In the genomic region with DNA sequence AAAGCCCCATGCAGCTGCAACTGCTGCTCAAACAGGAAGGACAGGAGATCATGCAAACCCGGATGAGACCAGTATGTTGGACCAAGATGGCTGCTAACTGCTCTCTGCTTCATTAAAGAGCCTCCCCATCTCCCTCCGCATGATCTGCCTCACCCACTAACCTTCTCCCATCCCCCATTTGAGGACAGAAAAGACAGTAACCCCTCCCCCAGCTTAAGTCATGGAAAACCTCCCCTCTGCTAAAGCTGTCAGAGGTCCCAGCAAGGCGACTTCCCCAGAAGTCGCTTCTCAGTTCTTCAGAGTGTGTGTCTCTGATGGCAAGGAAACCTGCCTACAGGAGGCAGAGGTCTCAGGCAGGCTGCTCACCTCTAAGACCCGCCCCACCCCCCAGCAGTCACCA, we compare ENCODE assay signal across 14 mouse cellular contexts. TPM values are rescaled to one million over a fixed set of nuclear protein-coding genes. Genes with fewer than 3 reads are reported as not detected.
A peak's percentile ranks its signal among the peaks of the same experiment; 100 is the strongest.
DNase-seq lines count a peak whose midpoint lies in the region; ATAC-seq and TF ChIP-seq lines count a peak whose summit lies in the region.
"Had no signal": no experiment of that assay in that cellular context is flagged by ENCODE, and none has a peak within 500 bp of the region (broad histone marks: within the 10 kb centered on the region; RNA-seq: fewer than 3 reads in every experiment).

No protein-coding gene starts in this region.

- intact Hi-C loops in left cerebral cortex, adult 2 months (cut with DNase I): no loop called here
- intact Hi-C loops in left cerebral cortex, postnatal 10 days (cut with DNase I): no loop called here

- TF ChIP-seq CTCF in left cerebral cortex, adult 2 months (IDR thresholded peaks at IDR 0.05): no peak
- no peak for TF ChIP-seq CTCF in midbrain, postnatal 0 days (IDR thresholded peaks at IDR 0.05)

- no peak overlapping the region for H3K4me2 ChIP-seq in hindbrain, embryonic 14.5 days (replicated peaks)
- no peak overlapping the region for H3K4me2 ChIP-seq in midbrain, postnatal 0 days (ENCODE audit: low read depth, low read length, poor library complexity, severe bottlenecking)
- H3K4me2 ChIP-seq: embryonic facial prominence, embryonic 13.5 days had no signal

- no peak for DNase-seq in left cerebral cortex, adult 2 months (ENCODE audit: extremely low spot score in 1 of 2, low spot score in 2 of 2)
- no peak for DNase-seq in left cerebral cortex, postnatal 10 days (ENCODE audit: extremely low spot score in 1 of 2, low spot score in 2 of 2)
- DNase-seq in embryonic facial prominence, embryonic 10.5 days (ENCODE audit: low spot score): no peak
- DNase-seq in hindbrain, embryonic 14.5 days (ENCODE audit: low spot score): no peak
- DNase-seq in midbrain, postnatal 0 days (ENCODE audit: low spot score): no peak
- no peak for DNase-seq in natural killer cell, adult 2 months (ENCODE audit: low spot score in 2 of 2)
- no peak for DNase-seq in urinary bladder, postnatal 10 days (ENCODE audit: low spot score)
- DNase-seq in adrenal gland, postnatal 14 days: no peak
- DNase-seq: gastrocnemius, postnatal 10 days; heart, adult 2 months; lung, adult 18-20 months had no signal

- peak overlapping the region; percentile 86; the same call in 1 of the 2 replicates for H3K27ac ChIP-seq in left cerebral cortex, adult 2 months
- H3K27ac ChIP-seq in embryonic facial prominence, embryonic 10.5 days (replicated peaks): 0 out of 2 replicates have a peak overlapping the region, but pooled peaks have one; percentile 46
- peak overlapping the region; percentile 84 for H3K27ac ChIP-seq in hindbrain, embryonic 14.5 days
- peak overlapping the region; percentile 91 for H3K27ac ChIP-seq in midbrain, postnatal 0 days (ENCODE audit: low read depth, low read length)
- H3K27ac ChIP-seq: embryonic facial prominence, embryonic 13.5 days; heart, adult 2 months had no signal

- H3K4me1 ChIP-seq in embryonic facial prominence, embryonic 10.5 days: peaks cover 37% of the 10 kb centered on the region
- peaks cover 14% of the 10 kb centered on the region for H3K4me1 ChIP-seq in hindbrain, embryonic 14.5 days (replicated peaks; ENCODE audit: control insufficient read depth, insufficient read depth, low read length)
- H3K4me1 ChIP-seq in midbrain, postnatal 0 days (ENCODE audit: insufficient read depth, low read length): peaks cover 7% of the 10 kb centered on the region; the same call in 1 of the 2 replicates

- no peaks in the 10 kb centered on the region for H3K9me3 ChIP-seq in embryonic facial prominence, embryonic 10.5 days
- no peaks in the 10 kb centered on the region for H3K9me3 ChIP-seq in hindbrain, embryonic 14.5 days (ENCODE audit: control insufficient read depth, low read length)
- no peaks in the 10 kb centered on the region for H3K9me3 ChIP-seq in midbrain, postnatal 0 days (ENCODE audit: low read length)
- H3K9me3 ChIP-seq: embryonic facial prominence, embryonic 13.5 days had no signal

- H3K4me3 ChIP-seq in left cerebral cortex, adult 2 months: no peak overlapping the region
- H3K4me3 ChIP-seq in embryonic facial prominence, embryonic 10.5 days: no peak overlapping the region
- H3K4me3 ChIP-seq in hindbrain, embryonic 14.5 days (replicated peaks; ENCODE audit: low read length): no peak overlapping the region
- no peak overlapping the region for H3K4me3 ChIP-seq in midbrain, postnatal 0 days (ENCODE audit: low read depth, low read length)
- H3K4me3 ChIP-seq: embryonic facial prominence, embryonic 13.5 days; heart, adult 2 months had no signal

- ATAC-seq in hindbrain, embryonic 14.5 days (ENCODE audit: low FRiP score): no peak
- no peak for ATAC-seq in midbrain, postnatal 0 days (ENCODE audit: low FRiP score)

- no peak overlapping the region for H3K9ac ChIP-seq in hindbrain, embryonic 14.5 days
- H3K9ac ChIP-seq in midbrain, postnatal 0 days (replicated peaks; ENCODE audit: low read length, poor library complexity, severe bottlenecking): no peak overlapping the region

- H3K27me3 ChIP-seq in embryonic facial prominence, embryonic 10.5 days (replicated peaks; ENCODE audit: low read depth, poor library complexity, severe bottlenecking): 0 out of 2 replicates have a peak, but pooled peaks cover 5% of the 10 kb centered on the region
- no peaks in the 10 kb centered on the region for H3K27me3 ChIP-seq in hindbrain, embryonic 14.5 days (ENCODE audit: control insufficient read depth, insufficient read depth, low read length)
- no peaks in the 10 kb centered on the region for H3K27me3 ChIP-seq in midbrain, postnatal 0 days (ENCODE audit: insufficient read depth, low read length)
- H3K27me3 ChIP-seq: embryonic facial prominence, embryonic 13.5 days had no signal

- no peaks in the 10 kb centered on the region for H3K36me3 ChIP-seq in embryonic facial prominence, embryonic 10.5 days (replicated peaks)
- no peaks in the 10 kb centered on the region for H3K36me3 ChIP-seq in hindbrain, embryonic 14.5 days (replicated peaks; ENCODE audit: control insufficient read depth, insufficient read depth)
- H3K36me3 ChIP-seq in midbrain, postnatal 0 days (ENCODE audit: insufficient read depth, low read length): no peaks in the 10 kb centered on the region
- H3K36me3 ChIP-seq: embryonic facial prominence, embryonic 13.5 days had no signal

- WGBS in embryonic facial prominence, embryonic 10.5 days: 40% methylated on average over 5 of the region's 5 CpGs
- WGBS in hindbrain, embryonic 14.5 days: 41% methylated on average over 5 of the region's 5 CpGs
- 45% methylated on average over 5 of the region's 5 CpGs for WGBS in midbrain, postnatal 0 days

RNA-seq across cellular contexts. Expression of a gene that starts 35.8 kb away (rescaled TPM):
- total RNA-seq in left cerebral cortex, adult 2 months (2021): 10 to 100 TPM; 69.6 to 72.8 TPM
- total RNA-seq in left cerebral cortex, postnatal 10 days (2021): 10 to 100 TPM; 80.7 to 87.0 TPM
- polyA plus RNA-seq in embryonic facial prominence, embryonic 10.5 days (2016; fragmentation: Nextera tagmentation; extraction: Ambion mirVana): 15.0 and 17.3 TPM in 2 replicates
- polyA plus RNA-seq in hindbrain, embryonic 14.5 days (2014; fragmentation: Nextera tagmentation; extraction: Ambion mirVana): 33.5 and 35.6 TPM in 2 replicates
- 66.5 and 68.5 TPM in 2 replicates for total RNA-seq in midbrain, postnatal 0 days (2014; rRNA removed)
- polyA plus RNA-seq in midbrain, postnatal 0 days (2015; fragmentation: Nextera tagmentation; extraction: Ambion mirVana): 11.5 and 16.9 TPM in 2 replicates
- 41.0 and 46.2 TPM in 2 replicates for total RNA-seq in adrenal gland, postnatal 14 days (2021)

RNA-seq across cellular contexts. Expression of a gene that starts 40.9 kb away (rescaled TPM):
- 100 to 1,000 TPM; 285 to 297 TPM for total RNA-seq in left cerebral cortex, adult 2 months (2021)
- 100 to 1,000 TPM; 135 to 148 TPM for total RNA-seq in left cerebral cortex, postnatal 10 days (2021)
- polyA plus RNA-seq in embryonic facial prominence, embryonic 10.5 days (2016; fragmentation: Nextera tagmentation; extraction: Ambion mirVana): 5.2 and 5.7 TPM in 2 replicates
- polyA plus RNA-seq in hindbrain, embryonic 14.5 days (2014; fragmentation: Nextera tagmentation; extraction: Ambion mirVana): 90.1 and 93.1 TPM in 2 replicates
- total RNA-seq in midbrain, postnatal 0 days (2014; rRNA removed): 63.2 and 70.2 TPM in 2 replicates
- 109 and 110 TPM in 2 replicates for polyA plus RNA-seq in midbrain, postnatal 0 days (2015; fragmentation: Nextera tagmentation; extraction: Ambion mirVana)
- 2.1 and 2.7 TPM in 2 replicates for total RNA-seq in adrenal gland, postnatal 14 days (2021)
- total RNA-seq: common myeloid progenitor, adult 5-6 weeks; MEL had no signal

Comparison
In these comparisons a context has a peak if more than half of its experiments do, and no peak if none do; other contexts are left out.
1. RNA of a gene that starts 40.9 kb away (total RNA-seq): 285 to 297 TPM in left cerebral cortex, adult 2 months, 135 to 148 TPM in left cerebral cortex, postnatal 10 days and 63.2 to 70.2 TPM in midbrain, postnatal 0 days; 2.1 to 2.7 TPM in adrenal gland, postnatal 14 days; every median in the first group is over 10 times any median in the second.
2. Peak in every context shown above with its lines, with median percentiles within 50 percentile points of each other: H3K27ac ChIP-seq.